8 mouse cellular contexts compared by ENCODE assay signal in the genomic region with DNA sequence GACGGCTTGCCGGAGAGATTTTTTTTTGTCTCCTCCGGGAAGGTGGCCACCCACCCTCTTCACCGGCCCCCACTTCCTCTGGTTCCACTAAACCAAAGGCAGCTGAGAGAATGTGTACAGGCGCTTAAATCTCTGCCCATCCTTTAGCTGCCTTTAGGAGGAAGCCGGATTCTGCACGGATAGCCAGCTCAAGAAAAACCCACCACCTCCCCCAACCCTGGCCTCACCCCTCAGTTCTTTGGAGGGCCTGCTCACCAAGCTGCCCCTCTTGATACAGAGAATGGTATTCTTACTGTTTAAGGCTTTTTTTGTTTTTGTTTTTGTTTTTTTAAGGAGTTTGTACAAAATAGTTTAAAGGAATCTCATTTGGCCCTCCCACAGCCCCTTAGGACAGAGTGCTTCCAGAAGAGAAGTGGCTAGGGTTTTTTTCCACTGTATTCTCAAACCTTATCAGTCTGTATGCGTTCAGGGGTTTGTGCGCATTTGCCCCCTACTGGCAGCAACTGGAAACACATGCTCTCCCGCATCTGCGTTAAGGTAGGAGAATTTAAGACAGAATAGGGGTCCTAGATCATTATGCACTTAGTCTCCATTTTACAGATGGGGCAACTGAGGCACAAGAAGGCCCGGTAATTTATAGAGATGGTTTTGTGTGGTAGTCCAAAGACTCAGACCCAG. TPM values are rescaled to one million over a fixed set of nuclear protein-coding genes. Genes with fewer than 3 reads are reported as not detected.
DNase-seq lines count a peak whose midpoint lies in the region; ATAC-seq and TF ChIP-seq lines count a peak whose summit lies in the region.

No protein-coding gene starts in this region.

- no peaks in the 10 kb centered on the region for H3K9me3 ChIP-seq in liver, embryonic 12.5 days (replicated peaks)
- H3K9me3 ChIP-seq in intestine, postnatal 0 days (ENCODE audit: control insufficient read depth), result no peaks in the 10 kb centered on the region
- no peaks in the 10 kb centered on the region for H3K9me3 ChIP-seq in stomach, embryonic 14.5 days (ENCODE audit: control insufficient read depth, low read depth, low read length)

- no peak overlapping the region for H3K9ac ChIP-seq in liver, adult 2 months (ENCODE audit: low read depth, low read length)
- no peak overlapping the region for H3K9ac ChIP-seq in liver, embryonic 12.5 days
- no peak overlapping the region for H3K9ac ChIP-seq in intestine, postnatal 0 days (ENCODE audit: low read depth, low read length)
- no peak overlapping the region for H3K9ac ChIP-seq in stomach, embryonic 14.5 days (replicated peaks; ENCODE audit: low read depth, low read length)

- no peaks in the 10 kb centered on the region for H3K79me2 ChIP-seq in liver, adult 2 months (ENCODE audit: control insufficient read depth, insufficient read depth, low read length)

- H3K27me3 ChIP-seq in liver, adult 2 months (ENCODE audit: control insufficient read depth, insufficient read depth, low read length), result no peaks in the 10 kb centered on the region
- H3K27me3 ChIP-seq in liver, embryonic 12.5 days (replicated peaks), result peaks cover 3% of the 10 kb centered on the region; the same call in 1 of the 2 replicates
- H3K27me3 ChIP-seq in intestine, postnatal 0 days (replicated peaks; ENCODE audit: control insufficient read depth, insufficient read depth, low read length), result no peaks in the 10 kb centered on the region
- H3K27me3 ChIP-seq in stomach, embryonic 14.5 days (ENCODE audit: control insufficient read depth, insufficient read depth, low read length), result no peaks in the 10 kb centered on the region

- H3K4me1 ChIP-seq in liver, adult 2 months (ENCODE audit: control insufficient read depth, insufficient read depth, low read length), result peaks cover 5% of the 10 kb centered on the region; the same call in 1 of the 2 replicates
- no peaks in the 10 kb centered on the region for H3K4me1 ChIP-seq in liver, embryonic 12.5 days
- no peaks in the 10 kb centered on the region for H3K4me1 ChIP-seq in intestine, postnatal 0 days (replicated peaks; ENCODE audit: control insufficient read depth, insufficient read depth, low read length)
- H3K4me1 ChIP-seq in stomach, embryonic 14.5 days (ENCODE audit: control insufficient read depth, insufficient read depth, low read length), result peaks cover 3% of the 10 kb centered on the region; the same call in 1 of the 2 replicates

- H3K27ac ChIP-seq in liver, adult 2 months (replicated peaks; ENCODE audit: insufficient read depth, low read depth, low read length), result no peak overlapping the region
- H3K27ac ChIP-seq in liver, embryonic 12.5 days, result no peak overlapping the region
- no peak overlapping the region for H3K27ac ChIP-seq in intestine, postnatal 0 days (ENCODE audit: low read depth, low read length)
- H3K27ac ChIP-seq in stomach, embryonic 14.5 days (ENCODE audit: low read length), result peak overlapping the region; percentile 63; the same call in 1 of the 2 replicates

- intact Hi-C loops in left cerebral cortex, postnatal 4 days (cut with DNase I), result loop anchor here (10.0 kb wide), 1 partner anchor 340 kb away; no protein-coding TSS in a partner anchor

- H3K4me3 ChIP-seq in liver, adult 2 months (ENCODE audit: insufficient read depth, low read depth, low read length), result no peak overlapping the region
- no peak overlapping the region for H3K4me3 ChIP-seq in liver, embryonic 12.5 days
- H3K4me3 ChIP-seq in intestine, postnatal 0 days (ENCODE audit: low read depth, low read length), result no peak overlapping the region
- H3K4me3 ChIP-seq in stomach, embryonic 14.5 days (ENCODE audit: low read depth, low read length), result peak overlapping the region; percentile 12; the same call in 1 of the 2 replicates

- no peak overlapping the region for H3K4me2 ChIP-seq in liver, embryonic 12.5 days
- 0 out of 2 replicates have a peak overlapping the region, but pooled peaks have one; percentile 30 for H3K4me2 ChIP-seq in intestine, postnatal 0 days (replicated peaks; ENCODE audit: low read depth)
- peak overlapping the region; percentile 24 for H3K4me2 ChIP-seq in stomach, embryonic 14.5 days (replicated peaks; ENCODE audit: low read depth, low read length)

- no peaks in the 10 kb centered on the region for H3K36me3 ChIP-seq in liver, adult 2 months (ENCODE audit: control insufficient read depth, insufficient read depth, low read length)
- H3K36me3 ChIP-seq in liver, embryonic 12.5 days, result no peaks in the 10 kb centered on the region
- H3K36me3 ChIP-seq in intestine, postnatal 0 days (ENCODE audit: control insufficient read depth, insufficient read depth), result no peaks in the 10 kb centered on the region
- H3K36me3 ChIP-seq in stomach, embryonic 14.5 days (ENCODE audit: control insufficient read depth, insufficient read depth, low read length), result no peaks in the 10 kb centered on the region

- TF ChIP-seq POLR2A in liver, adult 2 months (IDR thresholded peaks at IDR 0.05; ENCODE audit: extremely low read depth, insufficient read depth, low read length), result no peak

- WGBS in liver, adult 2 months, result 35% methylated on average over 12 of the region's 12 CpGs
- 20% methylated on average over 12 of the region's 12 CpGs for WGBS in liver, embryonic 12.5 days (ENCODE audit: insufficient replicate concordance)
- WGBS in intestine, postnatal 0 days, result 32% methylated on average over 12 of the region's 12 CpGs
- 23% methylated on average over 12 of the region's 12 CpGs for WGBS in stomach, embryonic 14.5 days

- TF ChIP-seq CTCF in liver, adult 2 months (IDR thresholded peaks at IDR 0.05; ENCODE audit: low read depth, low read length), result peak; percentile 81
- peak; percentile 90 for TF ChIP-seq CTCF in intestine, postnatal 0 days (IDR thresholded peaks at IDR 0.05; ENCODE audit: low read depth)

- no peak for ATAC-seq in liver, embryonic 12.5 days
- ATAC-seq in intestine, postnatal 0 days, result peak; percentile 38; the same call in 1 of the 2 replicates
- ATAC-seq in stomach, embryonic 14.5 days (ENCODE audit: insufficient number of reproducible peaks, insufficient read depth, low FRiP score, low read depth), result peak; percentile 61; the same call in 1 of the 2 replicates

- peak; percentile 36 for DNase-seq in liver, adult 2 months (ENCODE audit: extremely low read depth, low read depth, low spot score)
- peak; percentile 77 to 78 for DNase-seq in cerebellum, postnatal 14 days
- peak; percentile 62 to 63 for DNase-seq in frontal cortex, postnatal 25 days (ENCODE audit: low spot score in 2 of 2)
- peak; percentile 58 for DNase-seq in left cerebral cortex, postnatal 4 days
- DNase-seq in naive thymus-derived CD4-positive, alpha-beta T cell, adult 2 months (ENCODE audit: low read depth), result peak; percentile 61

RNA-seq across cellular contexts. Expression of a gene that starts 13.0 kb away (rescaled TPM):
- not detected in 2 replicates for total RNA-seq in liver, adult 2 months (2014; rRNA removed)
- not detected in 2 replicates for polyA plus RNA-seq in liver, adult 2 months (2012; rRNA removed)
- polyA plus RNA-seq in liver, embryonic 12.5 days (2016; fragmentation: Nextera tagmentation; extraction: Ambion mirVana), result 0.06 TPM in 1 of 2 replicates, not detected in the other
- not detected in 2 replicates for polyA plus RNA-seq in intestine, postnatal 0 days (2015; fragmentation: Nextera tagmentation; extraction: Ambion mirVana)
- under 1 TPM; 0.24 to 0.50 TPM for total RNA-seq in left cerebral cortex, postnatal 4 days (2021)
- polyA plus RNA-seq in stomach, embryonic 14.5 days (2014; fragmentation: Nextera tagmentation; extraction: Ambion mirVana), result 2.9 and 3.0 TPM in 2 replicates
